Mouse (Mus musculus) lung, adult 2 months (tissue): ENCODE data around the gene Baz1a. TPM values are rescaled to one million over a fixed set of nuclear protein-coding genes. Genes with fewer than 3 reads are reported as not detected.
"Not testable (repeated sequence)": the region's sequence is repeated elsewhere in the genome, so short reads cannot be mapped to it uniquely, and the experiment has no call there.

Experiments used
- DNase-seq: peaks from one replicate; pipeline ENCODE4 v3.0.0; 2022
- H3K4me1 ChIP-seq: fragments of 200-500 bp; 2 replicates; pipeline ENCODE4 v1.6.1; 2011; ENCODE audit warnings: low read length; ENCODE audit not compliant: control insufficient read depth, insufficient read depth
- H3K4me3 ChIP-seq: fragments of 200-500 bp; replicated peaks from 2 replicates; pipeline ENCODE3; 2011; ENCODE audit warnings: low read depth, mild to moderate bottlenecking, control low read depth, low read length; ENCODE audit errors: extremely low read depth
- CTCF ChIP-seq: fragments of 200-500 bp; IDR thresholded peaks from 2 replicates; pipeline ENCODE4 v1.5.1; 2011; ENCODE audit warnings: mild to moderate bottlenecking, low read length, control low read depth; ENCODE audit not compliant: insufficient read depth
- POLR2A ChIP-seq: fragments of 200-500 bp; IDR thresholded peaks from 2 replicates; pipeline ENCODE4 v1.6.1; 2011; ENCODE audit warnings: low read depth, mild to moderate bottlenecking, control low read depth, low read length, borderline replicate concordance; ENCODE audit errors: extremely low read depth
- WGBS: fragments of 180-500 bp; shearing (Covaris S2); methylation state at CpG from one replicate; pipeline ENCODE4 v1.1.7; 2018; 5-methylcytosine and 5-hydroxymethylcytosine counted together
- polyA plus RNA-seq: library from polyadenylated mRNA; depleted of rRNA; stranded (reverse); fragments of >200 nt; gene quantifications from 2 replicates; pipeline ENCODE4 v1.2.3, GENCODE M21; 2012

Gene Baz1a
- polyA plus RNA-seq, 1 experiment: 5.5 TPM

DNA sequence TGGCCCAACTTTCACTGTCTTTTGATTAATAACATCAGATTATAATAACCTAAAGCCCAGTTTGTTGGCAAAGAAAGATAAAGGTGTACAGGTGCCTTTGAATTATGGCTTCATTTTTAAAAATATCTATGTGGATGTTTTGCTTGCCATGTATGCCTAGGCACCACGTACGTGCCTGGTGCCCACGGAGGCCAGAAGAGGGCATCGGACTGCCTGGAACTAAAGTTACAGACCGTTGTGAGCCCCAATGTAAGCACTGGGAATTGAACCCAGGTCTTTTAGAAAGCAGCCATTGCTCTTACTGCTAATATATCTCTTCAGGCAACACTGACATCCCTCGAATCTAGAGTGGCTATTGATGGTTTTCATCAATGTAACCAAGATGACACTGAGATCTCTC lies 32.2 kb downstream of the Baz1a start:
- 86% methylated on average over 6 of the region's 6 CpGs for WGBS
- no peak for DNase-seq
- TF ChIP-seq CTCF (no peak), POLR2A (no peak)

DNA sequence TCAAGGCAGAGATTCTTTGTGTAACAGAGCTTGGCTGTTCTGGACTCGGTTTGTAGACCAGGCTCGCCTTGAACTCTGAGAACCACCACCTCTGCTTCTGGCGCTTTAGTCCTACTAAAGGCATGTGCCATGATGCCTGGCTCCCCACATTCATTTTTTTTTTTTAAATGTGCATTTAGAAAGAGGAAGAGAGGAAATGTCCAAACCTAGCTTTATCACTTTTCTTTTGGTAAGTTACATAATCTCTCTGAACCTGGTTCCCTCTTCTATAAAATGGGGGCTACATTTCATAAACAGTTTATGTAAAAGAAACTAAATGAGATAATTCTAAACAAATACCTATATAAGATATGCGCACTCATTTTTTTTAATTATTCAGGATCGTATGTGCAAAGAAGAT lies 33.2 kb downstream of the Baz1a start:
- WGBS: 81% methylated on average over 5 of the region's 5 CpGs
- DNase-seq: no peak
- Histone ChIP-seq H3K4me1 (no peaks in the 10 kb centered on the region), H3K4me3 (no peak overlapping the region)
- TF ChIP-seq CTCF (no peak), POLR2A (no peak)

More for the DNA sequence above, 32.2 kb downstream of the Baz1a start:
- H3K4me3 ChIP-seq: no peak overlapping the region
- no peaks in the 10 kb centered on the region for H3K4me1 ChIP-seq

DNA sequence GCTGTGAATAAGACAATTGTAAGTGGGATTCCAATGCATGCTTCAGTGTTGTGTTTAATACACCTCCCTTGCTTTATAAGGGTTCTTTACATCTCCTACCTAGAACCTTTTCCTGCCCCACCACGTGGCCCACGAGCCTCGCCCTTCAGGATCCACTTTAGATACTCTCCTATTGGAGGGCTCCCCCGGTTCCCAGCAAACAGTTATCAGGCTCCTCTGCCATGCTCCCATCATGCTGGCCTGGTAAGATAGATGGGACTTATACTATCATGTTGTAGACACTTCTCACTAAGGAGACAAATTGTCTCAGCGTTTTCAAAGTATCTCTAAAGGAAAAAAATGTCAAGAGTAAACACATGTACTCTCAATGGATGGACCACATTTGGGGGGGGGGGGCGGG lies 33.6 kb downstream of the Baz1a start:
- no peaks in the 10 kb centered on the region for H3K4me1 ChIP-seq
- no peak for TF ChIP-seq POLR2A
- TF ChIP-seq CTCF: no peak
- DNase-seq: no peak
- WGBS: 76% methylated on average over 6 of the region's 6 CpGs
- no peak overlapping the region for H3K4me3 ChIP-seq

DNA sequence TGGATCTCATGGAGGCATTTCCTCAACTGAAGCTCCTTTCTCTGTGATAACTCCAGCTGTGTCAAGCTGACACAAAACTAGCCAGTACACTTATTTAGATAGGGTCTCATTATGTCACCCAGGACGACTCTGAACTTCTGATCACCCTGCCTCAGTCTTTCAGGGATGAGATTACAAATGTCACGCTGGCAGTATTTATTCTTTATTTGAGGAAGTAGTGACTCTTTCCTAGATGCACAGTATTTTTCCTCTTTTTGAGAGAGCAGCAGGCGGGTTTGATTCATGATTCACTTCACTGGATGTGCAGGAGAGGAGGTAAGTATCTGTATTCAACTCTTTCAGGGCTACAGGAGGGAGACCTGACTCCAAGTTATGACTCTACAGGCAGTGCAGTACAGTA lies 45.1 kb downstream of the Baz1a start:
- no peak overlapping the region for H3K4me3 ChIP-seq

DNA sequence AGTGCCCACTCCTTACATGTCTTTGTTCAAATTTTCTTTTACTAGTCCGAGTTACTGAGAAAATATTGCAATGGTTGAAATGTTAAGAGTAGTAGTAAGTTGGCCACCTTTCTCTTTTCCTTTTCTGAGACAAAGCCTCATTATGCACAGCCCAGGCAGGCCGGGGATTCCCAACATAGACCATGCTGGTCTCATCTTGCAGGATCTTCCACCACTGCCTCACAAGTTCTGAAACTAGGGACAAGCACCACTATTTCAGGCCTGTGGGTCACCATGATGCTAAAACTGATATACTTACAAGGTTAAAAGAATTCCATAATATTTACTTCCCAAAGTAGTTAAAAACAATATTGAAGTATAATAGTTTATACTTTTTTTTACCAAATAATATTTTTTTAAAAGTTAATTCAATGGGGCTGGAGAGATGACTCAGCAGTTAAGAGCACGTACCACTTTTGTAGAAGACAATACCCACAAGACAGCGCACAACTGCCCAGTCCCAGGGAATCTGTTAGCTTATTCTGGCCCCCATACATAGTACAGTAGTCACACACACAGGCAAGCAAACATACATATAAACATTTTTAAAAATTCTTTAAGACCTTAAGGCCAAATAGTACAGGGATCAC lies 48.5 kb downstream of the Baz1a start:
- DNase-seq: no peak
- H3K4me1 ChIP-seq: no peaks in the 10 kb centered on the region
- WGBS: 93% methylated on average over 4 of the region's 4 CpGs
- no peak overlapping the region for H3K4me3 ChIP-seq
- TF ChIP-seq CTCF: no peak
- TF ChIP-seq POLR2A: no peak

More for the DNA sequence above, 45.1 kb downstream of the Baz1a start:
- TF ChIP-seq CTCF (no peak), POLR2A (no peak)
- no peaks in the 10 kb centered on the region for H3K4me1 ChIP-seq
- WGBS: 69% methylated on average over 3 of the region's 3 CpGs
- no peak for DNase-seq

DNA sequence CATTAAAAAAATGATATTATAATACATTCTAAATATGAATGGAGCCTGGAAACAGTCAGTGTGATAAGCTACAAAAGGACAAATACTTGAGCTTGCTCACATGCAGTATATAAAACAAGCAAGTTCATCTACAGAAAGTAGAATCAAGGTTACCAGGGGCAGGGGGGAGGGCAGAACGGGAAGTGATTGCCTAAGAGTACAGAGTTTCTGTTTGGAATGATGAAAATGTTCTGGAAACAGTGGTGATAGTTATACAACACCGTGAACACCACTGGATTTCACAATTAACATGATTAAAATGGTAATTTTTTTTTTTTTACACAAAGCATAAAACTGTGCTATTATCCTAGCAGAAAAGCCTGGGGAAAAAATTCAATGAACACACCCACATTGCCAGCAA lies 54.6 kb downstream of the Baz1a start:
- 21% methylated on average over 2 of the region's 2 CpGs for WGBS

DNA sequence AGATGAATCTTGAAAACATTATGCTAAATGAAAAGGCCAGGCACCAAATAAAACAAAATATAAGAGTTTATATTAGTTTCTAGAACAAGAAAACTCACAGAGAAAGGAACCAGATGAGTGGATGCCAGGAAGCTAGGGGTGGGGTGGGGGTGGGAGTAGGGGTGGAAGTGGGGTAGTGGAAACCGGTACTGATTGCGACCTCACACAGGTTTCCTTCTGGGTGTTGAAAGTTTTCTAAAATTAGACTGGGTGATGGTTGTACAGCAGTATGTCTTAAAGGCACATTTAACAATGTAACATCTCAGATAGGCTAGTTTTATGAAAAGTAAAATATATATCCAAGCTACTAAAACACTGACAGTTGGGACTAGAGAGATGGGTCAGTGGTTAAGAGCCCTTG lies 57.2 kb downstream of the Baz1a start:
- TF ChIP-seq CTCF (no peak), POLR2A (no peak)
- WGBS: 25% methylated on average over 2 of the region's 2 CpGs
- H3K4me1 ChIP-seq: peaks cover 2% of the 10 kb centered on the region; the same call in 1 of the 2 replicates
- no peak overlapping the region for H3K4me3 ChIP-seq
- no peak for DNase-seq

More for the DNA sequence above, 54.6 kb downstream of the Baz1a start:
- Histone ChIP-seq H3K4me3 (no peak overlapping the region), H3K4me1 (peaks cover 2% of the 10 kb centered on the region; the same call in 1 of the 2 replicates)
- TF ChIP-seq POLR2A (no peak), CTCF (no peak)
- DNase-seq: no peak

DNA sequence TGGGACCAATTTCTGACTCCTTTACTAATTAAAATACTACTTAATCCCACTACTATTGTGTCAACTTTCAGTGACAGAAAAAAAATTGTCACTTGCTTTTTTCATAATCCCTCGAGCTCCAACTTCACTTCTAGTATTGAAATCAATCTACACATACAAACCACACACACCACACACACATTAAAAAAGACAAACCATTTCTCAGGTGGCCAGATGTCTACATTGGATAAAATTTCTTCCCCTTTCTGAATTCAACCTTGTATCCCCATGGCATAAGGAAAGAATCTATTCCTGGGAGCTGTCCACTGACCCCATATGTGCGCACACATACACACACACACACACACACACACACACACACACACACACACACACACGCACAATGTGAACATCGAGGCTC lies 57.7 kb downstream of the Baz1a start:
- DNase-seq: no peak
- Histone ChIP-seq H3K4me3 (no peak overlapping the region), H3K4me1 (peaks cover 2% of the 10 kb centered on the region; the same call in 1 of the 2 replicates)
- WGBS: 90% methylated on average over 4 of the region's 4 CpGs
- no peak for TF ChIP-seq POLR2A
- TF ChIP-seq CTCF: no peak

DNA sequence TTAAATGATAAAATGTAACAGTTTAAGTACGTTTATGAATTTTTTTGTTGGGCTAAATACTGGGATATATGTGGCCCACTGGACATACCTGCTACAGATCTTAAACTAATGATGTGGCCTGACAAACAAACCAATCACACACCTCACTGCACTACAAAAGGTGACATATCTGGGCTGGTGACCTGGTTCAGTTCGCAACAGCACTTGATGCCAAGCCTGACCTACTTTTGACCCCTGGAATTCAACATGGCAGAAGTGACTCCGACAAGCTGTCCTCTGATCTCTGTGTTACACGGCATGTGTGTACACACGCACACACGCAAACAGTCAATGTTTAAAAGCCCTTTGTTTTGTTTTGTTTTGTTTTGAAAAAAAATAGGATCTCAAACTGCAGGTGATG lies 68.0 kb downstream of the Baz1a start:
- TF ChIP-seq POLR2A (no peak), CTCF (no peak)
- H3K4me3 ChIP-seq: no peak overlapping the region
- no peak for DNase-seq
- H3K4me1 ChIP-seq: no peaks in the 10 kb centered on the region
- 86% methylated on average over 6 of the region's 6 CpGs for WGBS

DNA sequence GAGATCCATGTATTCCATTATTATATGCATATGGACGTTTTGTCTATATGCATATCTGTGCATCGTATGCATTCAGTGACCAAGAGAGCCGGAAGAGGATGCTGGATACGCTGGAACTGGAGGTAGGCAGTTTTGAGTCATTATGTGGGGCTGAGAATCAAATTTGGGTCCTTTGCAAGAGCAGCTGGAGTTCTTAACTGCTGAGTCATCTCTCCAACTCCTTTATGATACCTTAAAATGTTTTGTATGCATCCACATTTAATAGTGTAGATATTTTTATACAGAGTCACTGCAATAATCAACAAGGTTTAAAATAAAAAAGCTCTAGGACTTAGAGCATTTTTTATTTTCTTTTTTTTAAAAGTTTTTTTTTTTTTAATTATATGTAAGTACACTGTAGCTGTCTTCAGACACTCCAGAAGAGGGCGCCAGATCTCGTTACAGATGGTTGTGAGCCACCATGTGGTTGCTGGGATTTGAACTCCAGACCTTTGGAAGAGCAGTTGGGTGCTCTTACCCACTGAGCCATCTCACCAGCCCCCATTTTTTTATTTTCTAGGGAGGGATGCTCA lies 71.5 kb downstream of the Baz1a start:
- H3K4me1 ChIP-seq, H3K4me3 ChIP-seq, DNase-seq: not testable (repeated sequence)
- WGBS: 95% methylated on average over 6 of the region's 6 CpGs

DNA sequence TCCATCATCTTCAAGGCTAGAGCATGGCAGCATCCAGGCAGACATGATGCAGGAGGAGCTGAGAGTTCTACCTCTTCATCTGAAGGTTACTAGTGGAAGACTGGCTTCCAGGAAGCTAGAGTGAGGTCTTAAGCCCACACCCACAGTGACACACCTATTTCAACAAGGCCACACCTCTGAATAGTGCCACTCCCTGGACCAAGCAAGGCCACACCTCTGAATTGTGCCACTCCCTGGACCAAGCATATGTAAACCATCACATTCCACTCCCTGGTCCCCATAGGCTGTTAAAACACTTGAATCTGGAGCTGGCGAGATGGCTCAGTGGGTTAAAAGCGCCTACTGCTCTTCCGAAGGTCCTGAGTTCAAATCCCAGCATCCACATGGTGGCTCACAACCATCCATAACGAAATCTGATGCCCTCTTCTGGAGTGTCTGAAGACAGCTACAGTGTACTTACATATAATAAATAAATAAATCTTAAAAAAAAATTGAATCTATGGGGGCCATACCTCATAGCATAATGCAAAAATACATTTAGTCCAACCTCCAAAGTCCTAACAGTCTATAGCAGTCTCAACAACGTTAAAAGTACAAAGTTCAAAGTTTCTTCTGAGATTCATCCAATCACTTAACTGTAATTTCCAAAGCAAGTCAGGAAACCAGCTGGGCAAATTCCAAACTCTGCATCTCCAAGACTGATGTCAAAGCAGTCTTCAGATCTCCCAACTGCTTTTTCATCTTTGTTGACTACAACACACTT lies 76.4 kb downstream of the Baz1a start:
- H3K4me3 ChIP-seq, H3K4me1 ChIP-seq, DNase-seq: not testable (repeated sequence)
- WGBS: 90% methylated on average over 5 of the region's 5 CpGs
